Mouse (Mus musculus) limb, embryonic 11.5 days (tissue): ENCODE measurements around the gene Ccnd3. TPM values are rescaled to one million over a fixed set of nuclear protein-coding genes. Genes with fewer than 3 reads are reported as not detected.
A peak's percentile ranks its signal among the peaks of the same experiment; 100 is the strongest.

Experiments
- ATAC-seq: fragments of 200-750 bp; cut with Nextera tagmentation; 2 replicates; pipeline ENCODE4 v1.8.0; 2017; ENCODE audit warnings: low read depth; ENCODE audit not compliant: insufficient number of reproducible peaks, low FRiP score, low TSS enrichment
- DNase-seq: peaks from one replicate; pipeline ENCODE4 v3.0.0-alpha.2; 2015; ENCODE audit warnings: low spot score
- H3K27ac ChIP-seq: fragments of 300-500 bp; sonication (generic); replicated peaks from 2 replicates; pipeline ENCODE4 v1.5.1; 2014; ENCODE audit warnings: low read depth, mild to moderate bottlenecking, low read length
- H3K27me3 ChIP-seq: fragments of 300-500 bp; sonication (generic); 2 replicates; pipeline ENCODE4 v1.6.1; 2014; ENCODE audit warnings: mild to moderate bottlenecking, low read length, mixed read lengths; ENCODE audit not compliant: control insufficient read depth, insufficient read depth
- H3K36me3 ChIP-seq: fragments of 300-500 bp; sonication (generic); 2 replicates; pipeline ENCODE4 v1.6.1; 2014; ENCODE audit warnings: mild to moderate bottlenecking, low read length, moderate library complexity, mixed read lengths; ENCODE audit not compliant: control insufficient read depth, insufficient read depth
- H3K4me1 ChIP-seq: fragments of 300-500 bp; sonication (generic); 2 replicates; pipeline ENCODE4 v1.6.1; 2014; ENCODE audit warnings: low read length, mixed read lengths; ENCODE audit not compliant: control insufficient read depth, insufficient read depth
- H3K4me2 ChIP-seq: fragments of 300-500 bp; sonication (generic); 2 replicates; pipeline ENCODE4 v1.6.1; 2014; ENCODE audit warnings: low read depth, mild to moderate bottlenecking, moderate library complexity; ENCODE audit not compliant: severe bottlenecking
- H3K4me3 ChIP-seq: fragments of 300-500 bp; sonication (generic); 2 replicates; pipeline ENCODE4 v1.5.1; 2014; ENCODE audit warnings: low read depth, low read length
- H3K9ac ChIP-seq: fragments of 300-500 bp; sonication (generic); 2 replicates; pipeline ENCODE4 v1.6.1; 2014; ENCODE audit warnings: mild to moderate bottlenecking, low read length
- H3K9me3 ChIP-seq: fragments of 300-500 bp; sonication (generic); 2 replicates; pipeline ENCODE4 v1.6.1; 2016; ENCODE audit warnings: low read length; ENCODE audit not compliant: control insufficient read depth
- WGBS: fragments of 180-500 bp; shearing (Covaris S2); extraction: QIAGEN DNeasy Blood & Tissue Kit; methylation state at CpG from one replicate; pipeline ENCODE4 v1.1.7; 2014; 5-methylcytosine and 5-hydroxymethylcytosine counted together
- polyA plus RNA-seq: library from polyadenylated mRNA; unstranded; fragments of >200 nt; fragmentation: Nextera tagmentation; extraction: Ambion mirVana; gene quantifications from 2 replicates; pipeline ENCODE4 v1.2.1, GENCODE M21; 2014

The Ccnd3 gene
- polyA plus RNA-seq, 1 experiment from 2014 or later: 350 TPM

- ATAC-seq (no peak), DNase-seq (no peak)
- WGBS: 7% methylated on average over 3 of the region's 3 CpGs
- no peak overlapping the region for H3K4me2 ChIP-seq
- H3K36me3 ChIP-seq: peaks cover 8% of the 10 kb centered on the region; the same call in 1 of the 2 replicates
- H3K9ac ChIP-seq: no peak overlapping the region; the same call in 1 of the 2 replicates
- 0 out of 2 replicates have a peak overlapping the region, but pooled peaks have one; percentile 14 for H3K27ac ChIP-seq
- no peaks in the 10 kb centered on the region for H3K9me3 ChIP-seq
- no peaks in the 10 kb centered on the region for H3K27me3 ChIP-seq
- H3K4me1 ChIP-seq: peaks cover 7% of the 10 kb centered on the region; the same call in 1 of the 2 replicates
- H3K4me3 ChIP-seq: no peak overlapping the region
Observed at GRCm38 (mm10) chr17:47484993-47485392, 19.9 kb upstream of the Ccnd3 start.

GRCm38 (mm10) chr17:47485791-47486190, 19.1 kb upstream of the Ccnd3 start:
- Histone ChIP-seq H3K27ac (no peak overlapping the region), H3K4me3 (no peak overlapping the region), H3K27me3 (no peaks in the 10 kb centered on the region), H3K4me2 (no peak overlapping the region), H3K36me3 (peaks cover 8% of the 10 kb centered on the region; the same call in 1 of the 2 replicates), H3K9me3 (no peaks in the 10 kb centered on the region), H3K9ac (no peak overlapping the region), H3K4me1 (peaks cover 7% of the 10 kb centered on the region; the same call in 1 of the 2 replicates)
- ATAC-seq (no peak), DNase-seq (no peak)
- WGBS: 91% methylated on average over 3 of the region's 3 CpGs

GRCm38 (mm10) chr17:47490791-47491190, 14.1 kb upstream of the Ccnd3 start:
- no peak for ATAC-seq
- peaks cover 29% of the 10 kb centered on the region for H3K36me3 ChIP-seq
- no peak overlapping the region for H3K9ac ChIP-seq

GRCm38 (mm10) chr17:47492731-47493130, 12.1 kb upstream of the Ccnd3 start:
- Histone ChIP-seq H3K9me3 (no peaks in the 10 kb centered on the region), H3K4me3 (no peak overlapping the region), H3K27ac (no peak overlapping the region), H3K9ac (no peak overlapping the region), H3K36me3 (peaks cover 35% of the 10 kb centered on the region), H3K27me3 (no peaks in the 10 kb centered on the region), H3K4me1 (no peaks in the 10 kb centered on the region), H3K4me2 (no peak overlapping the region)
- no peak for ATAC-seq
- DNase-seq: no peak
- 85% methylated on average over 6 of the region's 6 CpGs for WGBS

More at GRCm38 (mm10) chr17:47490791-47491190, 14.1 kb upstream of the Ccnd3 start:
- H3K27me3 ChIP-seq: no peaks in the 10 kb centered on the region
- no peak overlapping the region for H3K4me3 ChIP-seq
- no peak for DNase-seq
- H3K27ac ChIP-seq: no peak overlapping the region
- H3K4me1 ChIP-seq: no peaks in the 10 kb centered on the region
- H3K4me2 ChIP-seq: no peak overlapping the region
- H3K9me3 ChIP-seq: no peaks in the 10 kb centered on the region
- WGBS: 88% methylated on average over 9 of the region's 9 CpGs

- 88% methylated on average over 6 of the region's 6 CpGs for WGBS
- Histone ChIP-seq H3K9ac (no peak overlapping the region), H3K27ac (no peak overlapping the region), H3K27me3 (no peaks in the 10 kb centered on the region), H3K4me3 (no peak overlapping the region), H3K4me2 (no peak overlapping the region), H3K9me3 (no peaks in the 10 kb centered on the region), H3K4me1 (no peaks in the 10 kb centered on the region), H3K36me3 (peaks cover 33% of the 10 kb centered on the region)
- no peak for DNase-seq
- no peak for ATAC-seq
Observed at GRCm38 (mm10) chr17:47493653-47494052, 11.2 kb upstream of the Ccnd3 start.

GRCm38 (mm10) chr17:47494132-47494531, 10.7 kb upstream of the Ccnd3 start:
- H3K27me3 ChIP-seq: no peaks in the 10 kb centered on the region
- no peak overlapping the region for H3K27ac ChIP-seq
- WGBS: 91% methylated on average over 11 of the region's 11 CpGs
- H3K36me3 ChIP-seq: peaks cover 28% of the 10 kb centered on the region
- H3K9me3 ChIP-seq: no peaks in the 10 kb centered on the region
- ATAC-seq (no peak), DNase-seq (no peak)
- no peak overlapping the region for H3K4me2 ChIP-seq
- no peak overlapping the region for H3K4me3 ChIP-seq
- no peaks in the 10 kb centered on the region for H3K4me1 ChIP-seq
- no peak overlapping the region for H3K9ac ChIP-seq

GRCm38 (mm10) chr17:47501531-47501930, 3.3 kb upstream of the Ccnd3 start:
- no peaks in the 10 kb centered on the region for H3K9me3 ChIP-seq
- WGBS: 9% methylated on average over 11 of the region's 11 CpGs
- peak overlapping the region; percentile 85 for H3K4me2 ChIP-seq
- ATAC-seq (no peak), DNase-seq (no peak)
- peak overlapping the region; percentile 63; the same call in 1 of the 2 replicates for H3K9ac ChIP-seq
- H3K27me3 ChIP-seq: no peaks in the 10 kb centered on the region
- no peak overlapping the region for H3K27ac ChIP-seq
- peak overlapping the region; percentile 49 for H3K4me3 ChIP-seq
- H3K36me3 ChIP-seq: peaks cover under 1% of the 10 kb centered on the region; the same call in 1 of the 2 replicates
- peaks cover 7% of the 10 kb centered on the region; the same call in 1 of the 2 replicates for H3K4me1 ChIP-seq

- Histone ChIP-seq H3K4me1 (peaks cover 7% of the 10 kb centered on the region; the same call in 1 of the 2 replicates), H3K4me2 (peak within 1 kb of the TSS; percentile 85), H3K27ac (no peak within 1 kb of the TSS), H3K4me3 (peak within 1 kb of the TSS; percentile 49), H3K9ac (peak within 1 kb of the TSS; percentile 63), H3K36me3 (no peaks in the 10 kb centered on the region), H3K27me3 (no peaks in the 10 kb centered on the region), H3K9me3 (no peaks in the 10 kb centered on the region)
- WGBS: 3% methylated on average over 40 of the region's 40 CpGs
- DNase-seq: peak; percentile 95
- ATAC-seq: peak; percentile 90
Observed at GRCm38 (mm10) chr17:47501946-47502706, 2.7 kb upstream of the Ccnd3 start, which contains the start of gene Taf8. Gene Taf8 (minus strand): TSS chr17:47502292.
